11 mouse cellular contexts compared by ENCODE assay signal in the genomic region with DNA sequence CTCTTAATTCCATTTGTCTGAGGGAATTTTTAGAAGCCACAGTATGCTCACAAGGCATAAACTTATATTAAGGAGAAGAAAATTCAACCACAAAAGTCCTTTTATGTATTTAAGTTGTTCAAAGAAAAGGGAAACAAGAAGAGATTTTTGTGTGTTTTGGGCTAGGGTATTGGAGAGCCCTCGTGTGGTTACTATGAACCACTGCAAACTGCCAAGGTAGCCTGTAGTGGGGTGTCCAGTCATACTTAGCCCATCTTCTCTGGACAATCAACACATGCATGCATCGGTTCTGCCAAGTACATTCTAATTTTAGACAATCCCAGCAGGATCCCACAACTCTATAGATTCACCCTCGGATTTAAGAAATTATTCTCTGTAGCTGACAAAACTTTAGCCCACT.
DNase-seq lines count a peak whose midpoint lies in the region; ATAC-seq and TF ChIP-seq lines count a peak whose summit lies in the region.
"Had no signal": no experiment of that assay in that cellular context is flagged by ENCODE, and none has a peak within 500 bp of the region (broad histone marks: within the 10 kb centered on the region; RNA-seq: fewer than 3 reads in every experiment).

No protein-coding gene starts in this region.

- TF ChIP-seq EP300 in heart, postnatal 0 days (IDR thresholded peaks at IDR 0.05; ENCODE audit: low read depth), result no peak

- no peak for TF ChIP-seq POLR2A in bone marrow, adult 2 months (IDR thresholded peaks at IDR 0.05; ENCODE audit: borderline replicate concordance, control insufficient read depth, low read depth, low read length)

- DNase-seq in heart, postnatal 0 days (ENCODE audit: low spot score), result no peak
- DNase-seq in heart, adult 9 months (ENCODE audit: low spot score in 2 of 2), result no peak
- DNase-seq in retina, embryonic 14.5 days (ENCODE audit: low spot score), result peak; percentile 10
- DNase-seq in retina, postnatal 1 day, result no peak
- DNase-seq in layer of hippocampus, adult 11-12 months (ENCODE audit: low spot score), result no peak
- no peak for DNase-seq in gastrocnemius, postnatal 25 days
- DNase-seq: adrenal gland, postnatal 10 days; layer of hippocampus, adult 9-11 months had no signal

- H3K36me3 ChIP-seq in heart, postnatal 0 days (replicated peaks; ENCODE audit: control insufficient read depth, insufficient read depth, low read length), result peaks cover 3% of the 10 kb centered on the region
- H3K36me3 ChIP-seq: forebrain, embryonic 12.5 days had no signal

- H3K9ac ChIP-seq in heart, postnatal 0 days (replicated peaks; ENCODE audit: low read depth, low read length), result no peak overlapping the region
- H3K9ac ChIP-seq: forebrain, embryonic 12.5 days had no signal

- no peak for ATAC-seq in heart, postnatal 0 days (ENCODE audit: insufficient read depth, low read depth)
- ATAC-seq in neutrophil, adult 5-6 weeks (ENCODE audit: extremely low read depth, insufficient number of reproducible peaks, low FRiP score, poor library complexity, severe bottlenecking), result peak; percentile 82

- no peak overlapping the region for H3K27ac ChIP-seq in heart, postnatal 0 days (ENCODE audit: low read depth)
- no peak overlapping the region for H3K27ac ChIP-seq in bone marrow, adult 2 months (ENCODE audit: control insufficient read depth, insufficient read depth, low read depth, low read length, poor library complexity)
- H3K27ac ChIP-seq: forebrain, embryonic 12.5 days had no signal

- H3K4me1 ChIP-seq in heart, postnatal 0 days (ENCODE audit: control insufficient read depth, insufficient read depth), result no peaks in the 10 kb centered on the region
- no peaks in the 10 kb centered on the region for H3K4me1 ChIP-seq in bone marrow, adult 2 months (ENCODE audit: control insufficient read depth, insufficient read depth, low read length)
- H3K4me1 ChIP-seq: forebrain, embryonic 12.5 days had no signal

- no peaks in the 10 kb centered on the region for H3K9me3 ChIP-seq in heart, postnatal 0 days (replicated peaks; ENCODE audit: control insufficient read depth, low read length)
- H3K9me3 ChIP-seq: forebrain, embryonic 12.5 days had no signal

- peak; percentile 47 for TF ChIP-seq CTCF in heart, postnatal 0 days (IDR thresholded peaks at IDR 0.05; ENCODE audit: low read depth)
- peak; percentile 41; the same call in 1 of the 2 replicates for TF ChIP-seq CTCF in bone marrow, adult 2 months (IDR thresholded peaks at IDR 0.05; ENCODE audit: control insufficient read depth, insufficient read depth, low read length)

- no peak overlapping the region for H3K4me3 ChIP-seq in heart, postnatal 0 days (ENCODE audit: low read depth, low read length)
- H3K4me3 ChIP-seq in bone marrow, adult 2 months (replicated peaks; ENCODE audit: control insufficient read depth, low read depth, low read length), result no peak overlapping the region
- H3K4me3 ChIP-seq: forebrain, embryonic 12.5 days had no signal

- no peaks in the 10 kb centered on the region for H3K27me3 ChIP-seq in heart, postnatal 0 days (ENCODE audit: control insufficient read depth, insufficient read depth, low read length)
- H3K27me3 ChIP-seq: forebrain, embryonic 12.5 days had no signal

- no peak overlapping the region for H3K4me2 ChIP-seq in heart, postnatal 0 days (ENCODE audit: low read depth, low read length)
- H3K4me2 ChIP-seq: forebrain, embryonic 12.5 days had no signal

- WGBS in heart, postnatal 0 days, result 33% methylated on average over 3 of the region's 3 CpGs
- 23% methylated on average over 3 of the region's 3 CpGs for WGBS in bone marrow, adult 2 months
